Mouse (Mus musculus): Measurements from ENCODE around the gene Gm49405. TPM values are rescaled to one million over a fixed set of nuclear protein-coding genes. Genes with fewer than 3 reads are reported as not detected.
A peak's percentile ranks its signal among the peaks of the same experiment; 100 is the strongest.
"Not testable (repeated sequence)": the region's sequence is repeated elsewhere in the genome, so short reads cannot be mapped to it uniquely, and the experiment has no call there.

The Gm49405 gene
- total RNA-seq (2021) = 0.89 and 1.7 TPM in 2 replicates
- long read RNA-seq, experiment 1 = 0 reads
- long read RNA-seq, experiment 2 = 0 reads

GRCm38 (mm10) chr19:4000119-4000900 lies at the start of gene Gm49405, which contains the start of gene Nudt8:
Gm49405 (plus strand) TSS chr19:4000626.
Nudt8 (plus strand) TSS chr19:4000580.
- DNase-seq = peak; percentile 96

DNA sequence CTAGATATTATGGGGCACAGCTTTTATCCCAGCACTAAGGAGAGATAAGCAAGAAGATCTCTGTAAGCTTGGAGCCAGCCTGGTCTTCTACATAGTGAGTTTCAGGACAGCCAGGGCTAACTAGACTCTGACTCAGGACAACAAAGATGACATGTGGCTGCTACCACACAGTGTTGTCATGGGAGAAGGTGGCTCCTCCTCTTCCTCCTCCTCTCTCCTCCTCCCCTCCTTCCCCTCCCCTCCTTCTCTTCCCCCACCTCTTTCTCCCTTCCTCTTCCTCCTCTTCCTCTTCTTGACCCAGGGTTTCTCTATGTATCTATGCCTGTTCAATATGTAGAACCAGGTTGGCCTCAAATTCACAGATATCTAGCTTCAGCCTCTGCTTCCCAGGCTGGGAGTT lies 49.0 kb upstream of the Gm49405 start:
- DNase-seq = no peak

GRCm38 (mm10) chr19:3952099-3952498 lies 48.3 kb upstream of the Gm49405 start:
- DNase-seq = no peak

DNA sequence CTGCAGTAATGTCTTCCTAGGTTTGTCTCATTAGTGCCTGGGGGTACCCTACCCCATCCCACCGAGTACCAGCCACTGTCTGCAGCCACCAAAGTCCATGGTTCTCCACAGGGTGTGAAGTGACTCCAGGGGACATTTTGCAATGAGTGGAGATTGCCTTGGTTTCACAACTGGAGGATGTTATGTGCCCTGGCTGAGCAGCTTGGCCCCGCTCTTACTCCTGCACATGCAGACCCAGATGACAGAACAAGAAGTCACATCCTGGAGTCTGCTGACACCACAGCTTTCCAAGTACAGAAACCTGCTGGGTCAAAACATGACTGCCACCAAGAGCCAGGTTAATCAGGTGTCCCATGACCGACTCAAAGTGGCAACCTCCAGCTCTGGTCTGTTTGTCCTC lies 45.4 kb upstream of the Gm49405 start:
- DNase-seq = peak; percentile 50

DNA sequence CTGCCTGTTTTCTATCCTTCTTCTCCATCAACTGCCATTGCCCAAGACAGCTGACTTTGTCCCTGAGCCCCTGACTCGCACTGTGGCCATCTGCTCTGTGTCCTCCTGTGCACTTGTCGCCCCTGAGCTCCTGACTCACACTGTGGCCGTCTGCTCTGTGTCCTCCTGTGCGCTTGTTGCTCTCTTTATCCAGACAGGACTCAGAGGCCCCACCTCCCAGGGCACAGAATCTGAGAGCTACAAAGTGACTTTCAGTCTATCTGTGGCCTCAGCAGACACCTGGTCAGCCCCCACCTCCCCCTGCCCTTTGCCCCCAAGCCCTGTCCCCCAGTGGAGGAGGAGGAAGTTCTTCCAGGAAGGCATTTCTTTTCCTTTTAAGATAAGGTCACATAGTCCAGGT lies 44.6 kb upstream of the Gm49405 start:
- peak; percentile 60 for DNase-seq

DNA sequence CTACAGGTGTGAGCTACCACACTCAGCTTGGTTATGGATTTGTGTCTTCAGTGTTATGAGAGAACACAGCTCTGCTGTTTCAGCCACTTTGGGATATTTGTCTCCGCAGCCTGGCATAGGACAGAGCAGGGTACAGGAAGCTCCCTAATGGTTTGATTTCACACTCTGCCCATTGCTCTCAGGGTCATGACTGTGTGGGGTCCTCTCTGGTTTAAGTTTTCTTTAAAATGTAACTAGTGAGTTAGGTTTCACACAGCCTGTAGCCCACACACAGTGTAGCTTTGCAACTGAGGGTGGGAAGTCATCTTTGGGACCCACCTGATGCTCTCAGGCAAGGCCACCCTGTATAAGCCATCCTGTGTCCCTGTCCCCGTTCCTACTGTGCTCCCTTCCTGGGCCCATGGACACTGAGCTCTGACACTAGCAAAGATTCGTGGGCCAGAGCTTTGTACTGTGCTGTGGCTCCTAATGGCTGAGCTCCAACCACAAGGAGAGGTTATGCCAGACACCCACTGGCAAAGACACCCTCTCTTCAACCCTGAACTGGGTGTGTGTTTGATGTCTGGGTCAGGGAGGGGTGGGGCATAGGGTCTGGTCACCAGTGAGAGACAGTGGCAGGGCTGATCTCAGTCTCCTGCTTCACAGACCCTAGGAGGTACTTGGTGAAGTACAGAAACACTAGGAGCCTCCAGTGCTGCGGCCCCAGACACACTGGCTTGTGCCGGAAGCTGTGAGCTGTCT lies 43.0 kb upstream of the Gm49405 start:
- DNase-seq = not testable (repeated sequence)

DNA sequence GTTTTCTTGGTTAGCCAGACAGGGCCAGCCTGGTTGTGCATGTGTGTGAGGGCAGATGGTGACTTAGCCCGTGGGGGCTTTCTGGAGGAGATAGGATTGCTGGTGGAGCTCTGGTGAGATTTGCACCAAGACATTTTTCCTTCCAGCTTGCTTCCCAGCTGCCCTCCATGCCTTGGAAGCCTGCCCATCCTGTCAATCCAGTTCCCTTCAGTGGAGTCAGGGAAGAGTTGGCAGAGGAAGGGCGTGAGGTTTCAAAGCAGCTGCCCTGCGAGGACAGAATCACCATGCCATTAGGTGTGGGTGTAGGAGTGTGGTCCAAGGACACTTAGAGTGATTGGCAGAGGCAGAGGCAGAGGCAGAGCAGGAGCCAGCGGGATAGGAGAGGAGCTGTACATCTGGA lies 42.0 kb upstream of the Gm49405 start, which contains the start of gene Aldh3b3:
TSS of gene Aldh3b3 (plus strand) at position 176 of the 400 bp plus-strand sequence.
- DNase-seq = peak; percentile 53

DNA sequence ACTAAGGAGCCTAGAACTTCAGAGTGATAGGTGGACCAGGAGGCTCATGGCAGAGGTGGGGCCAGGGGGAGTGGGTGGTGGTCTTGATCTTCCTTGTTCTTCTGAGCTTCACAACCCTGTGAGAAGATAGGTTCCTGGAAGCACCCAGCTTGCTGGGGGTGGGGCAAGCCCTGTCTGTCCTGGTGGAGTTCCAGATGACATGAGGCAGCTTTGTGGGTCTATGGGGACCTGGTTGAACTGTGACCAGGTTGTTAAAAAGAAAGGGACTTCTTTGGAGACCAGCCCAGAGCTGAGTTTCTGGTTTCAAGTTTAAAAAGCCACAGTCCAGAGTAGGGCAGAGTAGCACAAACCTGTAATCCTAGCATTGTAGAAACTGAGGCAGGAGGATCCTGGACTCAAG lies 41.4 kb upstream of the Gm49405 start:
- DNase-seq = peak; percentile 51

GRCm38 (mm10) chr19:3960211-3960610 lies 40.2 kb upstream of the Gm49405 start:
- DNase-seq = no peak

- DNase-seq = not testable (repeated sequence)
Observed at GRCm38 (mm10) chr19:3961805-3962204, 38.6 kb upstream of the Gm49405 start.

DNA sequence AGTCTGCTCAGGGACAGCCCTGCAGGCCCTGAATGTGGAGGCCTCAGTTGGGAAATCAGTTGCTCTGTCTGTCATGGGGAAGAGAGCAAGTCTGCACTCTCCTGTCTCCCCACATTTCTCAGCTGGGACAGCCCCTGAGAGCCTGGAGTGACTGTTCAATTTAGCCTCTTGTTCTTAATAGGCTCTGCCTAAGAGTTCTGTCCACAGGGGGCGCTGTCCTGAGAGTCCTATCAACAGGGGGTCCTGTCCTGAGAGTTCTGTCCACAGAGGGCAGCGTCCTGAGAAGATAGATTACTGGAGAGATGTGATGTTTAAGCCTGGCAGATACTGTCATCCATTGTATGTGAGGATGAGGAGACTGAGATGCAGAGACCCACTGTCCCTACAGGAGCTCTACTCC lies 38.0 kb upstream of the Gm49405 start:
- peak; percentile 66 for DNase-seq

GRCm38 (mm10) chr19:3964030-3964429 lies 36.4 kb upstream of the Gm49405 start:
- DNase-seq = no peak

DNA sequence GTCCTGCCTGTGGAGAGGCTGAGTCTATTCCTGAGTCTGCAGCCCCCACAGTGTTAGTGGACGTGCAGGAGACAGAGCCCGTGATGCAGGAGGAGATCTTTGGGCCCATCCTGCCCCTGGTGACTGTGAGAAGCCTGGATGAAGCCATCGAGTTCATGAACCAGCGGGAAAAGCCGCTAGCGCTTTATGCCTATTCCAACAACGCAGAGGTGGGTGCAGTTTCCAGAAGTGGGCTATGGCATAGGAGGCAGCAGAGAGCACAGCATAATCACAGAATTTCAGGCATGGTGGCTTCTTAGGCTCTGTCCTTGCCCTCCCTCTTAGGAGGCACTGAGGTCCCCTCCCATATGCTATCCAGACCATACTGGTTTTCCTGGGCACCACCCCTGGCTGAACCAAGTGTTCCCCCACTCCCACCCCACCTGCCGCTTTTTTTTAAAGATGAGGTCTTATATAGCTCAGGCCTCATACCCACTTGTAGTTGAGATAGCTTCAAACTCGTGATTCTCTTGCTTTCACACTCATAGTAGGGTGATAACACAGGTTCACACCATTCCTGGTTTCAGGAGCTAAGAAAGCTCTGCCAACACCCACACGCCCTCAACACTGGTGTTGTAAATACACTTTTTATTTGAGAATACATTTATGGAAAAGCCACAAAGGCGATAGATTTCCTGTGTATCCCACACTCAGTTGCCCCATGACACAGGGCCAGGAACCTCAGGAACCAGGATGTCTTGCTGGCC lies 33.9 kb upstream of the Gm49405 start:
- no peak for DNase-seq

DNA sequence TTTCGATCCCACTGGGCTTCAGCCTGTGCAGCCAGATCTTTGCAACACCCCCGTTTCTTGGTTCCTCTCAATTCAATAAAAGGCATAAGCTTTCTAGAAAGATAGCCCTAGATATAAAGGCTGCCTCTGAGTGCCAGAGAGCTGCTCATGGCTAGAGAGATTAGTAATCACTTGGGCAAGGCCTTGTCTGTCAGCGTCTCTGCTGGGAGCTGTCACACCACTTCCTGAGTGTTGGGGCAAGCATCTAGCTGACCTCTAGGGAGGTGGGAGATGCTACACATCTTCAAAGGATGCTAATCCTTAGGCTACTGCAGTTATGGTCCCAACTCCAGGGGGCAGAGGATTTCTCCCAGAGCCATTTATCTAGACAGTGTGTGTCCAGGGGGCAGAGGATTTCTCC lies 33.2 kb upstream of the Gm49405 start:
- no peak for DNase-seq

DNA sequence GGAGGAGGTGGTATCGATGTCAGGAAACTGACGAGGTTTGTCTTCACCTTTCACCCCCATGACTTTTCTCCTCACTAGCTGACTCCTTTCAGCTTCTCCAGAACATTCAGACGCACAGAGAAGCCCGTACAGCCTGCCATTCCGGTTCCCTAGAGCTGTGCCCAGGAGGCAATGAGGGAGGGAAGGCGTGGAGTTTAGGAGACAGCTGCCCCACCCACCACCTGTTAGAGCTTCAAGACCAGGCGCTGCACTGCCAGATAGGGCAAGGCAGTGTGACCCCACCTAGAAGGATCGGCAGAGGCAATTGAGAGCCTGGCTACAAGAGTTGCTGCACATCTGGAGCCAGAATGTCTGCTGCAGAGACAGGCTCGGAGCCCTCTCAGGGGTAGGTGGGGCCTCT lies 28.2 kb upstream of the Gm49405 start, which contains the start of gene Aldh3b2:
TSS of gene Aldh3b2 (plus strand) at position 100 of the 400 bp plus-strand sequence.
- DNase-seq = peak; percentile 21

GRCm38 (mm10) chr19:3974608-3975007 lies 25.8 kb upstream of the Gm49405 start:
- not testable (repeated sequence) for DNase-seq

DNA sequence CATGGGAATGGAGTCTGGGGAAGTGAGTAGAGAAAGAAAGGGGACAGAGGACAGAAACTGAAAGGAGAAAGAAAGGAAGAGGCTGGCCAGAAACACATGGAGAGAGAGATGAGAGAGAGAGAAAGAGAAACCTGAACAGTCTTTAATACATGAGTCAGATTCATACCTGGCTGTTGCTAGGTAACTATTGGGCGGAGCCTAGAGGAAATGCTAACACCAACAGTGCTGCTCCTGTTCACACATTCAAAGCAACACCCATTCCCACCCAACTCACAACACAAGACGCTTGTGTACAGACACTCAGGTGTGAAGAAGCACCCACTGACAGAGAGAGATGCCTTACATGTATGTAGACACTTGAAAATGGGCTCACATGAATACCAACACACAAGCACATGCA lies 24.6 kb upstream of the Gm49405 start:
- no peak for DNase-seq

DNA sequence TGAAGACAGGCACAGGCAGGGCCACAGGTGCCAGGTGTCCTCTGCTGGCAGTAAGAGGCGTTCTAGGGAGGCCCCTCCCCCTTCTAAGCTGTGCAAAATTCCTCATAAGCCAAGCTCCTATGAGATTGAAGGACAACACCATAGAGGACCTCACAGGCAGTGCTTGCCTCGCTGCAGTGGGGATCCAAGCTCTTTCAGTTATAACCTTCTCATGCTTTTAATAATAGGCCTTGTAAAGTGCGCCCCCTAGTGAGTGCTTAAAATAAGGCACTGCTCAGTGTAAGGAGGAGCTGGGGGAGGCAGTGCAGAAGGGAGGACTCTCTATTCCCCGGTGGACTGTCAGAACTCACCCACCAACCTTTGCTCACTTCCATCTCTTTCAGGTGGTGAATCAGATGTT lies 20.1 kb upstream of the Gm49405 start:
- peak; percentile 91 for DNase-seq

DNA sequence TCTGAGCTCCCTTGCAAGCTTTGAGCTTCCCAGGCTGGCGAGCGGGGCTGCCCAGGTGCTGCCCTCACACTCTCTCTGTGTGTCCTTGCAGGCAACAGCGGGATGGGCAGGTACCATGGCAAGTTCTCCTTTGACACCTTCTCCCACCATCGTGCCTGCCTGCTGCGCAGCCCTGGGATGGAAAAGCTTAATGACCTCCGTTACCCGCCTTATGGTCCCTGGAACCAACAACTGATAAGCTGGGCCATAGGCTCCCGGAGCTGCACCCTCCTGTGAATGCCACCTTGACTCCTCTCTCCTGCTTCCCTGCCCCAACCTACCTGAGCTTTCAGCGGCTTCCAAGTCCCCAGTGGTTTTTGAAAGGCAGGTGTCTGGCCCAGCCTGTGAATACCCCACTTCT lies 19.5 kb upstream of the Gm49405 start:
- DNase-seq = no peak

DNA sequence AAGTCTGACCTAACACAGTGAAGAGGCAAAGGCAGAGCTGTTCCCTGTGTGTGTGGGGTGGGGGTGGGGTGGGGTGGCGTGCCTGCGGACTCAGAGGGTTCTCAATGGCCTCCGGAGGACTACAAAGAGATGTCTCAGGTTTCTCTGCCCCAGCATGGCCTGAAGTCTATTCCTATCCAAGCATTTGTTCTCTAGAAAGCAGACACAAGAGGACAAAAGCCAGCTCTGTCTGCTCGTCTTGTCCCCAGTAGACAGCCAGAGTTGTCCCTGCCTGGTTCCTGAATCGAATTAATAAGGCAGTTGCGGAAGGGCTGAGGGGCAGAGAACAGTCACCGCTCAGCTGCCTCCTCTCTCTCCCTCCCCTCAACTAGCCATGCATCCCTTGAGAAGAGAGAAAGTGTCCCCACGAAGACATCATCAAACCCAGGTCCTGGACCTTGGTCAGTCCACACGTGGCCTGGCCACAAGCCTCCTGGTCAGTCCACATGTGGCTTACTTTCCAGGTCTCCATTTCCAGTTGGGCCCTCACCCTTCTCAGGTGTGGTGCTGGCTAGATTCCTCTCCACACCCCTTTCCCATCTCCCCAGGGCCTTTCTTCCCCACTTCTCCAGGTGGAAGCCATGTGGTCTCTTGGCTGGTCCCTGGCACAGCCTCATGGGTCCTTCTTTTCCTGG lies 16.8 kb upstream of the Gm49405 start:
- DNase-seq = no peak

DNA sequence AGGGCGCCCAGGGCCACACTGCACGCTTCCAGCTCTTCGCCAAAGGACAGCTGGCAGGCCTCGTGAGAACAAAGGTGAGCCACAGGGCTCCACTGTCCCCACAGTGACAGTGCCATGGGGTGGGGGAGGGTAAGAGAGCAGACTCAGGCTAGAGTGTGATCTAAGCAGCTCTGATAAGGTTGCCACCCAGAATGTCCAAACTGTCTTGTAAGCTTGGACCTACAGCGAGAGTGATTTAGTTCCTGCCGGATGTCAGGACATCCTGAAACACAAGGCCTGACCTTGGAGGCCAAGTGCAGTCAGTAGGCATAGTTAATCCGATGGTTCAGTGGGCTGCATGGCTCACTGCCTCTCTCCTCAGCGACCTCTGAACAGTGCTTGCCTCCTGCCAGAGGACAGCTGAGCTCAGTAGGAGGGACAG lies 15.2 kb upstream of the Gm49405 start:
- peak; percentile 89 for DNase-seq

GRCm38 (mm10) chr19:3986334-3986733 lies 14.1 kb upstream of the Gm49405 start, which contains the start of gene Acy3:
Acy3 (plus strand) TSS chr19:3986570.
- DNase-seq = peak; percentile 94

Data from adrenal gland, postnatal 14 days (tissue).